ENCODE assay signal across 8 mouse cellular contexts in genomic region chr6:70768769-70769168, GRCm38 (mm10). TPM values are rescaled to one million over a fixed set of nuclear protein-coding genes. Genes with fewer than 3 reads are reported as not detected.
A peak's percentile ranks its signal among the peaks of the same experiment; 100 is the strongest.
DNase-seq lines count a peak whose midpoint lies in the region; ATAC-seq and TF ChIP-seq lines count a peak whose summit lies in the region.

No protein-coding gene starts in this region.

- peak; percentile 84 for ATAC-seq in forebrain, postnatal 0 days
- ATAC-seq in hindbrain, embryonic 16.5 days = peak; percentile 86

- H3K9ac ChIP-seq in forebrain, postnatal 0 days = no peak overlapping the region
- no peak overlapping the region for H3K9ac ChIP-seq in hindbrain, embryonic 16.5 days (ENCODE audit: low read depth, low read length)

- no peak overlapping the region for H3K4me3 ChIP-seq in forebrain, postnatal 0 days (ENCODE audit: low read depth, low read length)
- H3K4me3 ChIP-seq in hindbrain, embryonic 16.5 days (ENCODE audit: low read length) = no peak overlapping the region

- DNase-seq in MN1 (ENCODE audit: low spot score) = peak; percentile 66
- peak; percentile 66 for DNase-seq in cerebellum, adult 11 months
- peak; percentile 79 for DNase-seq in forebrain, postnatal 0 days
- DNase-seq in left cerebral cortex, adult 11 months (ENCODE audit: low spot score) = peak; percentile 70
- peak; percentile 75 to 78 for DNase-seq in lung, postnatal 4 days
- DNase-seq in right cerebral cortex, adult 18-20 months = peak; percentile 72
- peak; percentile 68 for DNase-seq in urinary bladder, postnatal 25 days (ENCODE audit: low spot score)

- TF ChIP-seq CTCF in forebrain, postnatal 0 days (IDR thresholded peaks at IDR 0.05; ENCODE audit: low read depth) = peak; percentile 93

- H3K4me2 ChIP-seq in forebrain, postnatal 0 days (ENCODE audit: low read depth) = no peak overlapping the region
- no peak overlapping the region for H3K4me2 ChIP-seq in hindbrain, embryonic 16.5 days (ENCODE audit: low read length)

- H3K36me3 ChIP-seq in forebrain, postnatal 0 days (ENCODE audit: insufficient read depth) = peaks cover 54% of the 10 kb centered on the region
- peaks cover 26% of the 10 kb centered on the region for H3K36me3 ChIP-seq in hindbrain, embryonic 16.5 days (ENCODE audit: control insufficient read depth, insufficient read depth, low read length)

- no peaks in the 10 kb centered on the region for H3K27me3 ChIP-seq in forebrain, postnatal 0 days (ENCODE audit: insufficient read depth, low read length)
- no peaks in the 10 kb centered on the region for H3K27me3 ChIP-seq in hindbrain, embryonic 16.5 days (replicated peaks; ENCODE audit: control insufficient read depth, insufficient read depth, low read length)

- no peaks in the 10 kb centered on the region for H3K9me3 ChIP-seq in forebrain, postnatal 0 days (ENCODE audit: low read length)
- H3K9me3 ChIP-seq in hindbrain, embryonic 16.5 days (ENCODE audit: control insufficient read depth, low read length) = no peaks in the 10 kb centered on the region

- H3K27ac ChIP-seq in forebrain, postnatal 0 days (ENCODE audit: low read depth, low read length) = no peak overlapping the region
- no peak overlapping the region for H3K27ac ChIP-seq in hindbrain, embryonic 16.5 days (ENCODE audit: low read depth, low read length)

- WGBS in forebrain, postnatal 0 days = 30% methylated on average over 6 of the region's 6 CpGs
- 34% methylated on average over 6 of the region's 6 CpGs for WGBS in hindbrain, embryonic 16.5 days

- H3K4me1 ChIP-seq in forebrain, postnatal 0 days (ENCODE audit: insufficient read depth) = no peaks in the 10 kb centered on the region
- H3K4me1 ChIP-seq in hindbrain, embryonic 16.5 days (ENCODE audit: control insufficient read depth, insufficient read depth, low read depth, low read length) = no peaks in the 10 kb centered on the region

RNA-seq across cellular contexts. Expression of gene Rpia, which starts 23.3 kb away (rescaled TPM):
- total RNA-seq in forebrain, postnatal 0 days (2014; rRNA removed) = 19.6 and 22.6 TPM in 2 replicates
- polyA plus RNA-seq in forebrain, postnatal 0 days (2015; fragmentation: Nextera tagmentation; extraction: Ambion mirVana) = 0.73 and 1.2 TPM in 2 replicates
- polyA plus RNA-seq in hindbrain, embryonic 16.5 days (2015; fragmentation: Nextera tagmentation; extraction: Ambion mirVana) = 2.1 and 2.3 TPM in 2 replicates
